Mouse (Mus musculus) spleen, postnatal 36 days (tissue): ENCODE measurements around the gene Ube2l6.
"Not testable (repeated sequence)": the region's sequence is repeated elsewhere in the genome, so short reads cannot be mapped to it uniquely, and the experiment has no call there.

ENCODE experiments used
- DNase-seq, 2 experiments: peaks; one replicate each; pipeline ENCODE4 v3.0.0; 2022; ENCODE audit warnings: low spot score in 2 of 2, mixed read lengths in 1 of 2

Ube2l6 gene

DNA sequence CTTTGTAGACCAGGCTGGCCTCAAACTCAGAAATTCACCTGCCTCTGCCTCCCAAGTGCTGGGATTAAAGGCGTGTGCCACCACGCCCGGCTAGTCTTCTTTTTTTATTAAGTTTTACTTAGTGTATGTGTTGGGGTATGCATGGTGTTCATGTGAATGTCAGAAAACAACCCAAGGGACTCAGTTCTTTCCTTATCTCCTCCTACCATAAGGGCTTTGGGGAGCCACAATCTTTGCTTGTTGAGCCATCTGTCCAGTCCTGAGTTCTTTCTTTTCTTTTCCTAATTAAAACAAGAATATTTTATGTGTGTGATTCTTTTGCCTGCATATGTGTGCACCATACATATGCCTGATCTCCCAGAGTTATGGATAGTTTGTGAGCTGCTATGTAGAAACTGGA, 5.5 kb upstream of the Ube2l6 start:
- no peak for DNase-seq

DNA sequence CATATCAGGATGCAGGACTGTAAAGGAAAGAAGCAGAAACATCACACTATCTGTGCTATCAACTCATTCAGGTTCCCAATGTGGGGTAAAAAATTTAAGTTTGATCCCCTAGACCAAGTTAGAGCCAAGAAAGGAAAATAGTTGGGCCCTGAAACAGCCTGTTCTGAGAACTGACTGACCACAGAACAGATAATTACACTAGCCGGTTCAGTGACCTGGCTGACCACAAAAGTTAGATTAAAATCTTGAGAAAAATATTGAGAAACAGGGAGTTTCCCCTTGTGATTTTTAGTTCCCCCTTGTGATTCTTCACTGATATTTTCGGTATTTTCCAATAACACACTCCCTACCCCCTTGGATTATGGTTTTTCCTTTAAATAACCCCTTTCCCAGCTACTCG, 4.8 kb upstream of the Ube2l6 start:
- DNase-seq, result no peak

GRCm38 (mm10) chr2:84797833-84798492, 665 bp upstream of the Ube2l6 start:
- DNase-seq, result peak; percentile 64 to 75

DNA sequence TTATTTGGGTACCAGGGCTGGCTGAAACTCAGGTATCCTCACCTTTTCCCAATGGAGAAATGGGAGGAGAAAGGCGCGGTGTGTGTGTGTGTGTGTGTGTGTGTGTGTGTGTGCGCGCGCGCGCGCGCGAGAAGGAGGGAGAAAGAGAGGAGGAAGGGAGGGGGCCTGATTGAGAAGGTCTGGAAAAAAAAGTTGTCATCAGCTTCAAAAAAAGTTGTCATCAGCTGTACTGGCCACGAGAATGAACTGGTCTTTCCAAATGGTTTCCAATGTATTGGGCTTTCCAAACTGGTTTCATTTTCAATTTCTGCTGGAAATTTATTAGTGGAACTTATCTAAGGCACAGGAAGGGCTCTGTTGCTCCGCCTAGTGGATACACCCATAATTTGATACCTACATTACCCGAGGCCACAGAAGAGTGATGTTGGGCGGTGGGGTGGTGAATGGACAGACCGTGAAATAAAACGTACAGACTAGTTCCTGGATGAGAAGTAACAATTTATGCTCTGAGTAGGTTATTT, 473 bp downstream of the Ube2l6 start:
- peak; percentile 65 to 82 for DNase-seq

DNA sequence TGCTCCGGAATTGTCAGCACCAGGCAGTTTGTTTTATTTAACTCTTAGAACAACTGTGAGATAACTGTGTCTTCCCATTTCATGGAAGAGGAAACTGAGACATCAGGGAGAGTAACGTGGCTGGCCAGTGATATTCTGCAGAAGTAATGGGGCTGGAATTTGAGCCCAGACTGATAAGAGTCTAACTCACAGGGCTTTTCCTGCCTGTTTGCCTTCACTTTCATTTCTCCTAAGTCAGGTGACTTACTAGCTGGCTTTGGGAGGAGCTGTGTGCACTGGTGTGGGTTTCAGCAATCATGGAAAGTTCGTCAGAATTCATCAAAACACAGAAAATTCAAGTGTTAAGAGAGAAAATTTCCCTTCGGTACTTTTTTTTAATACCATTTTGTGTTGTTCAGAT, 1.7 kb downstream of the Ube2l6 start:
- peak in 1 of 2 experiments; percentile 48 for DNase-seq

DNA sequence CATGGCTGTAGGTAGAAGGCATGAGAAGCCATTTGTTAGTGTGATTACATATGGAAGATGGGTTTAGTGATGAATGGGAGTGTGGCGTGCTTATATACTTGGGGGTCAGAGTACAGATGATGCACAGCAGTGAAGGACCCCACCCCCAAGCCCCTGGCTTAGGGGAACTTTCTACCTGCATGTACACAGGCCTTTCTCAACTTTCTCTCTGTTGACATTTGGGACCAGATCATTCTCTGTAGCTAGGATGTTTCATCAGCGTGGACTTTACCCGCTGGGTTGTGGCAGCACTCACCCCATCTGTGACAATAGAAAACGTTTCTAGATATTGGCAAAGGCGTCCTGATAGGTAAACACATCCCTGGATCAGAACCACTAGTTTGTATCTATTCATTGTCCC, 2.6 kb downstream of the Ube2l6 start:
- DNase-seq, result not testable (repeated sequence)

DNA sequence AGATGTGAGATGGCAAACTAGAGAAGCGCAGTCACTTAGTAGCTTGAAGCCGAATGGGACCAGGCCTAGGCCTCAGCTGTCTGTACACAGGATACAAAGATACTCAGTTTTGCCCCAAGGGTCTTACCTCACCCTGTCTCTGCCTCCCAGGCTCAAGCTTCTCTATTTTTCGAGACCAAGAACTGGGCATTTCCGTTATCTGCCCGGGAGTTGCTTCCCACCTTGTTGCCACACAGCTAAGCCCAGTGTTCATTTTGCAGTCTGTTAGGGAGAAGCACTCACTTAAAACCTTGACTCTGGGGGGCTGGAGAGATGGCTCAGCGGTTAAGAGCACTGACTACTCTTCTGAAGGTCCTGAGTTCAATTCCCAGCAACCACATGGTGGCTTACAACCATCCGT, 5.3 kb downstream of the Ube2l6 start:
- no peak for DNase-seq

DNA sequence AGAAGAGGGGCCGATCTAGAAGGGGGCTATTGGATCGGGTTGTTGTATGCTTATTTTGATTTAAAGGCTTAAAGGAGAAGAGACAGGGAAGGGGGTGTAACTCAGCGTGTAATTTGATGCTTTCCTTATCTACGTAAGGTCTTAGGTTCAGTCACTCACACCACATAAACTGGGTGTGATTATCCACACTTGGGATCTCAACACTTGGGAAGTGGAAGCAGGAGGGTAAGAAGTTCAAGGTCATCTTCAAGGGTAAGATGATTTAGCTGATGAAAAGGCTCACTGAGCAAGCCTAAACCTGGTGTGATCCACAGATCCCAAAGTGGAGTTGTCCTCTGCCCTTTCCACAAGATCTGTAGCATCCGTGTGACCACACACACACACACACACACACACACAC, 7.9 kb downstream of the Ube2l6 start:
- DNase-seq, result no peak

- no peak for DNase-seq
Measured at GRCm38 (mm10) chr2:84809330-84809729, 10.7 kb downstream of the Ube2l6 start.

GRCm38 (mm10) chr2:84810526-84810885, 11.9 kb downstream of the Ube2l6 start:
- no peak for DNase-seq

GRCm38 (mm10) chr2:84810886-84811577, 12.4 kb downstream of the Ube2l6 start:
- peak; percentile 75 to 85 for DNase-seq

DNA sequence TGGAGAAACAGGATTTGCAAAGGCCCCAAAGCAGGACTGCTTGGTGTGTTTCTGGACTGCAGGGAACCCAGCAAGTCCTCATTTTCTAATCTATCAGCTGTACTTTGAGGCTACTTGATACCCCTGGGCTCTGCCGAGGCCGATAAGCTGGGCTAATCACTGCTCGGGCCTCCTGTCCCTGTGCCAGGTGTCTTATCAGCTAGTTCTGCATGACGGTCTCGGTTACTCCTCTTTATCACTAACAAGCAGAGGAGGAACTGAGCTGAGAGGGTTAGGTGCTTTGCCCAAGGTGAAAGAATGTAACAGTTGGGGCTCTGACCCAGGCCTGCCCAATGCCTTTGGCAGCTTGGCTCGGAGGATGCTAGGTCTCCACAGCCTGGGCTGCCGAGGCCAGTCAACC, 13.3 kb downstream of the Ube2l6 start:
- peak; percentile 74 to 89 for DNase-seq

GRCm38 (mm10) chr2:84812676-84813075, 14.0 kb downstream of the Ube2l6 start:
- no peak for DNase-seq

DNA sequence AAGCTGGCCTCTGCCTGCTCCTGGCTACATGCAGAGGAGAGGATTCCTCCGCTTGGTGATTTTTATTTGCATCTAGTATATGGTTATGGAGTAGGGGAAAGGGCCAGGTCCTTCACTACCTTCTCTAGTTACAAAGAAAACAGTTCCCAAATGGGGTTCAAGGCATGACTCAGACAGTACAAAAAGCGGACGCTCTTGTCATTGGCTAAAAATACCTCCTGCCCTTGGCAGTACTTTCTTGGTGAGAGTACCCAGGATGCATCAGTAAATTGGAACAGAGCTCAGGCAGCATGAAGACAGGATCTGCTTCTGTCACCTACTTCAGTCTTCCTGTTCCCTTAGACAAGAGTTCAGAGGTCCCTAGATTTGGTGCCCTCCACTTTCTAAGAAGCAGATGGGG, 21.2 kb downstream of the Ube2l6 start:
- no peak for DNase-seq

GRCm38 (mm10) chr2:84822552-84822951, 23.9 kb downstream of the Ube2l6 start, which contains the start of gene Smtnl1:
Smtnl1 (minus strand) TSS chr2:84822652.
- no peak for DNase-seq

GRCm38 (mm10) chr2:84823237-84823636, 24.6 kb downstream of the Ube2l6 start:
- DNase-seq, result no peak

DNA sequence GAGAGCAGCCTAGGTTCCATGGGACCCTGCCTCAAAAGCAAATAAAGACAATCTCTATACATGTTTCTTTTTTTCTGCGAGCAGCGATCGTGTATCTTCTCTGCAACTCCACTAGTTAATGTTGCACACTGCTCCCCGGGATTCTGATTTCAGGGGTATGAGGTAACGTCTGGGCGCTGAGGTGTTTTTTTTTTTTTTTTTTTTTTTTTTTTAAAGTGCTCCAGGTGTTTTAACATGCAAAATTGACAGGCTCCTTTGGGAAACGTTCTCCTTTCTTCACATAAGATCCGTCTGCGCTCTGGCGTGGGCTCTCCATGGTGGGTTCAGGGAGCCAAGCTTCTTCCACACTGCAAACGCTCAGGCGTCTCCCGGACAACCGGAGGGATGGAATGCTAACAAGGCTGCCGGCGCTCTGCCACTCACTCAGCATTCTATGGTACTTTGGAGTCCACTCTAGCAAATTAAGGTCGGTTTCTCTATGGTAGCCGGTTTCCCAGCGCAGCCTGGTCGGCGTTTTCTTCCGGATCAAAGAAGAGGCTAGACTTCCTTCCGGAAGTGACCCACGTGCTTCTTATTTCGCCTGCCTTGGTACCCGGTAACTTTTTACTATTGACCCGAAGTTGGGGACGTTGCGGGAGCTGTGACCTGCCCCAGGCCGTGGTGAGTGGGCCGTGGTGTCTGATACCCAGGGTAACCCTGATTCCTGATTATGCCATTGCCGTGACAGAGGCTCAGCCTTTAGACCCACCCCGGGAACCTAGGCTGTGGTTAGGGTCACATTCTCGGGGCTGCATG, 28.1 kb downstream of the Ube2l6 start, which contains the start of gene Timm10:
Gene Timm10, plus strand, starts transcription at position 510 of the 795 bp plus-strand sequence.
- peak; percentile 84 to 89 for DNase-seq

GRCm38 (mm10) chr2:84827283-84827920, 28.8 kb downstream of the Ube2l6 start:
- peak in 1 of 2 experiments; percentile 39 for DNase-seq

- peak; percentile 71 to 81 for DNase-seq
Measured at GRCm38 (mm10) chr2:84831666-84832391, 33.2 kb downstream of the Ube2l6 start.

- peak; percentile 75 for DNase-seq
Measured at GRCm38 (mm10) chr2:84837107-84837506, 38.5 kb downstream of the Ube2l6 start.
